Mouse (Mus musculus) liver, embryonic 14.5 days (tissue): ENCODE measurements around the gene Chrnb1.

Experiments used
- CTCF ChIP-seq: IDR thresholded peaks from 2 replicates; pipeline ENCODE4 v1.5.1; 2016; ENCODE audit warnings: antibody characterized with exemption, low read depth, control low read depth
- EP300 ChIP-seq: IDR thresholded peaks from 2 replicates; pipeline ENCODE4 v1.6.1; 2016; ENCODE audit warnings: antibody characterized with exemption, low read depth

DNA sequence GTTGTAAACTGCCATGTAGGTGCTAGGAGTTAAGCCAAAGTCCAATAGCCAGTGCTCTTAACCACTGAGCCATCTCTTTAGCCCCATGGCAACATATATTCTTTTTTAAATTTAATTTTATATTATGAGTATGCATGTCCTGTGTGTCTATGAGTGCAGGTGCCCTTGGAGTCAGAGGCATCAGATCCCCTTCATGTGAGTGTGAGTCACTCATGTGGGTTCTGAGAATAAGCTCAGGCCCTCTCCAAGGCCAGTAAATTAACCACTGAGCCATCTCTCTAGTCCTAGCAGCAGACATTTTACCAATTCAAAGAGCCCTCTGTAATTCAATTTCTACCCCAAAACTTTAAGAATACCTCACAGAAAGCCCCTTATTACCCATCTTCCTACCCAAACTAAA lies 43.1 kb downstream of the Chrnb1 start:
- TF ChIP-seq CTCF (no peak), EP300 (no peak)
